Mouse (Mus musculus): Measurements from ENCODE around the gene Mast4.

DNA sequence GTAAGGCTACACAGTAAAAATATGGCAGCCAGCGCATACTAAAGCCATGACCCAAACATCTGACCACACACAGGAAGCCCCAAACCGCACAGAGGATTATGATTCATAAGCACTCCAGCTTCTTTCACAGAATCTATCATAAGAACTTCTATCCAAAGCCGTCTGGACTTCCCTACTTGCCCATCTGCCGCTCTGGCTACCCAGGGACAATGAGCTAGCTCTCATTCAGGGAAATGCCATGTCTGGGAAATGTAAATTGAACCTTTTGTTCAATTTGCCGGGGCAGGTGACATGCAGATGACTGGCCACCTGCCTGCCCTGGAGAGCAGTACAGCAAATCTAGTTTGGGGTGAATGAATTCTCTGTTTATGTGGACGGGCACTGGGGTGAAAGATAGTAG, 438.4 kb downstream of the Mast4 start:
- TF ChIP-seq TAL1 (conservative IDR thresholded peaks at IDR 0.05; ENCODE audit: low read depth, low read length) (no peak), CTCF (IDR thresholded peaks at IDR 0.05; ENCODE audit: low read depth, low read length) (no peak), GATA1 (IDR thresholded peaks at IDR 0.05; ENCODE audit: borderline replicate concordance, low read length) (no peak), GATA2 (IDR thresholded peaks at IDR 0.05; ENCODE audit: borderline replicate concordance, low read depth, low read length) (no peak), POLR2AphosphoS5 (IDR thresholded peaks at IDR 0.05; ENCODE audit: insufficient replicate concordance, low read depth, low read length) (no peak)

All from G1E (cell line).